Mouse (Mus musculus): ENCODE measurements around the gene Fam181b. TPM values are rescaled to one million over a fixed set of nuclear protein-coding genes. Genes with fewer than 3 reads are reported as not detected.
A peak's percentile ranks its signal among the peaks of the same experiment; 100 is the strongest.

Gene Fam181b
- polyA plus RNA-seq (2015; fragmentation: Nextera tagmentation; extraction: Ambion mirVana) = 57.1 and 65.4 TPM in 2 replicates

GRCm38 (mm10) chr7:93079785-93080730 is at the start of gene Fam181b:
Gene Fam181b (plus strand): TSS chr7:93079865.
- H3K36me3 ChIP-seq = no peaks in the 10 kb centered on the region
- peak within 1 kb of the TSS; percentile 85 for H3K9ac ChIP-seq
- no peaks in the 10 kb centered on the region for H3K9me3 ChIP-seq
- no peaks in the 10 kb centered on the region for H3K27me3 ChIP-seq
- peaks cover 29% of the 10 kb centered on the region for H3K4me1 ChIP-seq (replicated peaks)
- peak within 1 kb of the TSS; percentile 91 for H3K4me3 ChIP-seq
- under 1% methylated on average over 92 of the region's 96 CpGs for WGBS
- H3K27ac ChIP-seq (replicated peaks) = peak within 1 kb of the TSS; percentile 85
- peak within 1 kb of the TSS; percentile 62 for H3K4me2 ChIP-seq
- peak; percentile 94 for ATAC-seq (ENCODE audit: low FRiP score, low read depth)

GRCm38 (mm10) chr7:93037763-93038471 is 41.7 kb upstream of the Fam181b start:
- ATAC-seq (ENCODE audit: low FRiP score, low read depth) = peak; percentile 89
- Histone ChIP-seq H3K27ac (replicated peaks) (peak overlapping the region; percentile 70), H3K36me3 (no peaks in the 10 kb centered on the region), H3K9ac (no peak overlapping the region), H3K9me3 (no peaks in the 10 kb centered on the region), H3K27me3 (no peaks in the 10 kb centered on the region), H3K4me1 (replicated peaks) (no peaks in the 10 kb centered on the region), H3K4me3 (no peak overlapping the region), H3K4me2 (no peak overlapping the region)
- WGBS = 8% methylated on average over 5 of the region's 5 CpGs

GRCm38 (mm10) chr7:93038472-93038828 is 41.2 kb upstream of the Fam181b start:
- H3K27me3 ChIP-seq = no peaks in the 10 kb centered on the region
- no peaks in the 10 kb centered on the region for H3K4me1 ChIP-seq (replicated peaks)
- no peak overlapping the region for H3K4me3 ChIP-seq
- peak; percentile 63; the same call in 1 of the 2 replicates for ATAC-seq (ENCODE audit: low FRiP score, low read depth)
- no peak overlapping the region for H3K4me2 ChIP-seq
- no peaks in the 10 kb centered on the region for H3K9me3 ChIP-seq
- H3K36me3 ChIP-seq = no peaks in the 10 kb centered on the region
- H3K9ac ChIP-seq = no peak overlapping the region
- 27% methylated on average over 1 of the region's 1 CpGs for WGBS
- peak overlapping the region; percentile 52 for H3K27ac ChIP-seq (replicated peaks)

GRCm38 (mm10) chr7:93039542-93039941 is 40.1 kb upstream of the Fam181b start:
- ATAC-seq (ENCODE audit: low FRiP score, low read depth) = no peak
- no peaks in the 10 kb centered on the region for H3K36me3 ChIP-seq
- no peaks in the 10 kb centered on the region for H3K27me3 ChIP-seq
- H3K4me3 ChIP-seq = no peak overlapping the region
- no peak overlapping the region for H3K27ac ChIP-seq (replicated peaks)
- H3K4me1 ChIP-seq (replicated peaks) = no peaks in the 10 kb centered on the region
- H3K4me2 ChIP-seq = no peak overlapping the region
- WGBS = 86% methylated on average over 3 of the region's 3 CpGs
- no peak overlapping the region for H3K9ac ChIP-seq
- no peaks in the 10 kb centered on the region for H3K9me3 ChIP-seq

- no peak overlapping the region for H3K27ac ChIP-seq (replicated peaks)
- H3K4me1 ChIP-seq (replicated peaks) = no peaks in the 10 kb centered on the region
- 42% methylated on average over 3 of the region's 3 CpGs for WGBS
- no peaks in the 10 kb centered on the region for H3K9me3 ChIP-seq
- H3K27me3 ChIP-seq = no peaks in the 10 kb centered on the region
- H3K4me3 ChIP-seq = no peak overlapping the region
- no peak overlapping the region for H3K4me2 ChIP-seq
- no peaks in the 10 kb centered on the region for H3K36me3 ChIP-seq
- ATAC-seq (ENCODE audit: low FRiP score, low read depth) = no peak
- H3K9ac ChIP-seq = no peak overlapping the region
Observed at GRCm38 (mm10) chr7:93044359-93044758, 35.3 kb upstream of the Fam181b start.

GRCm38 (mm10) chr7:93044788-93045187 is 34.9 kb upstream of the Fam181b start:
- no peak for ATAC-seq (ENCODE audit: low FRiP score, low read depth)
- no peaks in the 10 kb centered on the region for H3K27me3 ChIP-seq
- H3K27ac ChIP-seq (replicated peaks) = no peak overlapping the region
- no peak overlapping the region for H3K9ac ChIP-seq
- H3K9me3 ChIP-seq = no peaks in the 10 kb centered on the region
- no peak overlapping the region for H3K4me3 ChIP-seq
- no peaks in the 10 kb centered on the region for H3K36me3 ChIP-seq
- H3K4me1 ChIP-seq (replicated peaks) = no peaks in the 10 kb centered on the region
- H3K4me2 ChIP-seq = no peak overlapping the region
- 73% methylated on average over 1 of the region's 1 CpGs for WGBS

- Histone ChIP-seq H3K27ac (replicated peaks) (no peak overlapping the region), H3K9me3 (no peaks in the 10 kb centered on the region)
- ATAC-seq (ENCODE audit: low FRiP score, low read depth) = no peak
Observed at GRCm38 (mm10) chr7:93060831-93061230, 18.8 kb upstream of the Fam181b start.

GRCm38 (mm10) chr7:93061747-93062146 is 17.9 kb upstream of the Fam181b start:
- H3K36me3 ChIP-seq = no peaks in the 10 kb centered on the region
- peak overlapping the region; percentile 14; the same call in 1 of the 2 replicates for H3K4me2 ChIP-seq
- peak overlapping the region; percentile 70 for H3K27ac ChIP-seq (replicated peaks)
- H3K4me1 ChIP-seq (replicated peaks) = peaks cover 14% of the 10 kb centered on the region
- H3K27me3 ChIP-seq = no peaks in the 10 kb centered on the region
- peak; percentile 67; the same call in 1 of the 2 replicates for ATAC-seq (ENCODE audit: low FRiP score, low read depth)
- H3K4me3 ChIP-seq = no peak overlapping the region
- 19% methylated on average over 3 of the region's 3 CpGs for WGBS
- no peaks in the 10 kb centered on the region for H3K9me3 ChIP-seq
- H3K9ac ChIP-seq = no peak overlapping the region

More at GRCm38 (mm10) chr7:93060831-93061230, 18.8 kb upstream of the Fam181b start:
- Histone ChIP-seq H3K4me3 (no peak overlapping the region), H3K9ac (no peak overlapping the region), H3K36me3 (no peaks in the 10 kb centered on the region), H3K4me1 (replicated peaks) (peaks cover 14% of the 10 kb centered on the region), H3K4me2 (no peak overlapping the region), H3K27me3 (no peaks in the 10 kb centered on the region)

GRCm38 (mm10) chr7:93062189-93062588 is 17.5 kb upstream of the Fam181b start:
- no peak overlapping the region for H3K4me3 ChIP-seq
- peaks cover 14% of the 10 kb centered on the region for H3K4me1 ChIP-seq (replicated peaks)
- no peaks in the 10 kb centered on the region for H3K27me3 ChIP-seq
- H3K36me3 ChIP-seq = no peaks in the 10 kb centered on the region
- ATAC-seq (ENCODE audit: low FRiP score, low read depth) = peak; percentile 95
- peak overlapping the region; percentile 70 for H3K27ac ChIP-seq (replicated peaks)
- no peak overlapping the region for H3K9ac ChIP-seq
- peak overlapping the region; percentile 14; the same call in 1 of the 2 replicates for H3K4me2 ChIP-seq
- 8% methylated on average over 6 of the region's 6 CpGs for WGBS
- no peaks in the 10 kb centered on the region for H3K9me3 ChIP-seq

- ATAC-seq (ENCODE audit: low FRiP score, low read depth) = no peak
- H3K27me3 ChIP-seq = no peaks in the 10 kb centered on the region
- no peaks in the 10 kb centered on the region for H3K9me3 ChIP-seq
- 43% methylated on average over 7 of the region's 7 CpGs for WGBS
- no peak overlapping the region for H3K4me3 ChIP-seq
- no peak overlapping the region for H3K27ac ChIP-seq (replicated peaks)
- no peak overlapping the region for H3K9ac ChIP-seq
- H3K4me2 ChIP-seq = no peak overlapping the region
- no peaks in the 10 kb centered on the region for H3K36me3 ChIP-seq
- peaks cover 1% of the 10 kb centered on the region for H3K4me1 ChIP-seq (replicated peaks)
Observed at GRCm38 (mm10) chr7:93067464-93068015, 12.1 kb upstream of the Fam181b start.

GRCm38 (mm10) chr7:93076435-93076960 is 3.2 kb upstream of the Fam181b start:
- H3K36me3 ChIP-seq = no peaks in the 10 kb centered on the region
- H3K4me2 ChIP-seq = 0 out of 2 replicates have a peak overlapping the region, but pooled peaks have one; percentile 2
- H3K27me3 ChIP-seq = no peaks in the 10 kb centered on the region
- no peak overlapping the region for H3K27ac ChIP-seq (replicated peaks)
- no peak overlapping the region for H3K4me3 ChIP-seq
- H3K9ac ChIP-seq = no peak overlapping the region
- H3K4me1 ChIP-seq (replicated peaks) = peaks cover 12% of the 10 kb centered on the region
- WGBS = 6% methylated on average over 6 of the region's 6 CpGs
- ATAC-seq (ENCODE audit: low FRiP score, low read depth) = no peak
- no peaks in the 10 kb centered on the region for H3K9me3 ChIP-seq

All from hindbrain, embryonic 15.5 days (tissue).